Mouse (Mus musculus): ENCODE measurements around the gene Ptbp1. TPM values are rescaled to one million over a fixed set of nuclear protein-coding genes. Genes with fewer than 3 reads are reported as not detected.

Ptbp1 gene
- polyA plus RNA-seq, 1 experiment from 2014 or later, result 438 TPM

DNA sequence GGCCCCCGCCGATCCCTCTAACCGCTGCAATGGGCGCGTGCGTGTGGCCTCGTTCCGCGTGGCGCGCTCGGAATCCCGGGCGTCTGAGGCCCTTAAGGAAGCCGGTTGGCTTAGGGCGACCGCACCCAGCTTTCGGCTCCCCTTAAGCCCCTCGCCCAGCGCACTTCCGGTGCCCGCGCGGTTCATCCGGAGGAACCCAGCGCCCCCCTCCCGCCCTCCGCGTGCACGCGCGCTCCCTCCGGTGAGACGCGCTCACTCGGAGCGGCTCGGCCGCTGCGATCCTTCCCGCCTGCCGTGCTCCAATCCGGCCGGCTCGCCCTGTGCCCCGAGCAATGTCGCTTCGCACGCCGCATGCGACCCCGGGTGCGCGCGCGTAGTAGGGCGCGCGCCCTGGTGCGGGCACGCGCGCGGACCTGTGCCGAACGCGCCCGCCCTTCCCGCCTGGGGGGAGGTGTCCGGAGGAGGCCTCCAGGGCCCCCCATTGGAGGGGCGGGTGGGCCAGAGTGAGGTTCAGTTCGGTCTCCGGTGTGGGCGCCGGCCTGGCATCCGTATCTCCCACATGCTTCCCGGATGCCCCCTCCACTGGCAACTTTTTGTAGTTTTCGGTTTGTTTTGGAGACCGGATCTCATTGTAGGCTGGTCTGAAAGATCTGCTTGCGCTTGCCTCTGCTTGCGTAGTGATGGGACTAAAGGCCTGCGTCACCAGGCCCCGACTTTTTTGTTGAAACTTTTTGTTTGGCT lies 744 bp downstream of the Ptbp1 start:
- H3K9me3 ChIP-seq (replicated peaks), result no peaks in the 10 kb centered on the region
- peak; percentile 33 for ATAC-seq (replicated peaks; ENCODE audit: low FRiP score)
- peaks cover 39% of the 10 kb centered on the region for H3K36me3 ChIP-seq
- peak overlapping the region; percentile 99 for H3K9ac ChIP-seq
- no peaks in the 10 kb centered on the region for H3K27me3 ChIP-seq
- H3K4me1 ChIP-seq, result peaks cover 74% of the 10 kb centered on the region
- H3K27ac ChIP-seq, result peak overlapping the region; percentile 100
- peak overlapping the region; percentile 96 for H3K4me3 ChIP-seq (replicated peaks)
- WGBS, result under 1% methylated on average over 82 of the region's 83 CpGs
- H3K4me2 ChIP-seq, result peak overlapping the region; percentile 95

DNA sequence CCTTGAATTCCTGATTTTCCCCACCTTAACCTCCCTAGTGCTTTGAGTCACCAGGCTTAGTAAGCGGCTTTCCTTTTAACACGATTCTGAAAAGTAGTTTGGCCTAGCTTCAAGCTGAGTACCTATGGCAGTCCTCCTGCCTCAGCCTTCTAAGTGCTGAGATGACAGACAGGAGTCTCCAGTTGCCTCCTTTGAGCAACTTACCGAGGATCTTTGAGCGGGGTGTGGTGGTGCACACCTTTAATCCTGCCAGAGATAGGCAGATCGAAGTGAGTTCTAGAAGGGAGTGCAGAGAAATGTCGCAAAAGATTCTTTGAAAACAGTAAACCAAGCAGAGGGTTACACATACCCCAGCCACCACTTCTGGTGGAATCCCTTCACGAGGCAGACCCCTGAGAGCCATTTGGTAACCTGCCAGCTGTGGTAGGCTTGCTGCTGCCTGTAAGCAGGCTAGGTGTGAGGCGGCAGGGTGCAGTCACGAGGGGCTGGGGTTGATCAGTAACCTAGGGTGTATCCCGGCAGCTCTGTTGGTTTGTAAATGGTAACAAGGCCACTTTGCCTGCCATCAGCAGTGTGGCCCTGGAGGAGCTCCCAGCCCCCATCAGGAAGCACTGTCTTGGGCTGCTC lies 1.4 kb downstream of the Ptbp1 start:
- no peak for ATAC-seq (replicated peaks; ENCODE audit: low FRiP score)
- H3K4me1 ChIP-seq, result peaks cover 76% of the 10 kb centered on the region
- 2% methylated on average over 10 of the region's 10 CpGs for WGBS
- H3K9ac ChIP-seq, result peak overlapping the region; percentile 99
- no peaks in the 10 kb centered on the region for H3K27me3 ChIP-seq
- H3K4me3 ChIP-seq (replicated peaks), result peak overlapping the region; percentile 96
- peak overlapping the region; percentile 95 for H3K4me2 ChIP-seq
- no peaks in the 10 kb centered on the region for H3K9me3 ChIP-seq (replicated peaks)
- peaks cover 46% of the 10 kb centered on the region for H3K36me3 ChIP-seq
- H3K27ac ChIP-seq, result peak overlapping the region; percentile 100

DNA sequence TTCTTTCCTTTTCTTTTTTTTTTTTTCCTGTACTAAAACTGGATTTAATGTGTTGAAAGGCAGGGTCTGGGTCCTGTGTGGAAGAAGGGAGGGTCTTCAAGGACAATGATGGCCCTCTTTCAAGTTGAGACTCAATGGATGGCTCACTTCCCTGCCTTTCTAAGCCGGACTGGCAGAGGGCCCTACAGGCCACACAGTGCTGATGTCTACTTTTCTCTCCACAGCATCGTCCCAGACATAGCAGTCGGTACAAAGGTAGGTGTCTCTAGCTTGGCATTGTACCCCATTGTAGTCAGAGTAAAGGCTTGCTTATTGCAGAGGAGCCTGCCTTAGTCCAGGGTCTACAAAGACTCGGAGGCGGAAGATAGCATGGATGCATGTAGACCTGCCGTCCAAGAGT lies 2.1 kb downstream of the Ptbp1 start:
- Histone ChIP-seq H3K4me3 (replicated peaks) (peak overlapping the region; percentile 96), H3K4me1 (peaks cover 78% of the 10 kb centered on the region), H3K27me3 (no peaks in the 10 kb centered on the region), H3K9ac (peak overlapping the region; percentile 99), H3K4me2 (peak overlapping the region; percentile 95), H3K9me3 (replicated peaks) (no peaks in the 10 kb centered on the region), H3K27ac (peak overlapping the region; percentile 100), H3K36me3 (peaks cover 52% of the 10 kb centered on the region)
- 18% methylated on average over 6 of the region's 6 CpGs for WGBS
- ATAC-seq (replicated peaks; ENCODE audit: low FRiP score), result no peak

GRCm38 (mm10) chr10:79856704-79857451 lies 2.7 kb downstream of the Ptbp1 start:
- 23% methylated on average over 7 of the region's 7 CpGs for WGBS
- Histone ChIP-seq H3K4me1 (peaks cover 76% of the 10 kb centered on the region), H3K9ac (peak overlapping the region; percentile 99)

GRCm38 (mm10) chr10:79857452-79857811 lies 3.2 kb downstream of the Ptbp1 start:
- Histone ChIP-seq H3K4me1 (peaks cover 75% of the 10 kb centered on the region), H3K4me2 (peak overlapping the region; percentile 95), H3K27ac (peak overlapping the region; percentile 100), H3K4me3 (replicated peaks) (peak overlapping the region; percentile 96), H3K27me3 (no peaks in the 10 kb centered on the region), H3K36me3 (peaks cover 63% of the 10 kb centered on the region), H3K9me3 (replicated peaks) (no peaks in the 10 kb centered on the region), H3K9ac (peak overlapping the region; percentile 99)
- no peak for ATAC-seq (replicated peaks; ENCODE audit: low FRiP score)
- WGBS, result 13% methylated on average over 4 of the region's 4 CpGs

More at GRCm38 (mm10) chr10:79856704-79857451, 2.7 kb downstream of the Ptbp1 start:
- peak overlapping the region; percentile 95 for H3K4me2 ChIP-seq
- no peaks in the 10 kb centered on the region for H3K9me3 ChIP-seq (replicated peaks)
- H3K27me3 ChIP-seq, result no peaks in the 10 kb centered on the region
- ATAC-seq (replicated peaks; ENCODE audit: low FRiP score), result no peak
- H3K4me3 ChIP-seq (replicated peaks), result peak overlapping the region; percentile 96
- peak overlapping the region; percentile 100 for H3K27ac ChIP-seq
- H3K36me3 ChIP-seq, result peaks cover 58% of the 10 kb centered on the region

DNA sequence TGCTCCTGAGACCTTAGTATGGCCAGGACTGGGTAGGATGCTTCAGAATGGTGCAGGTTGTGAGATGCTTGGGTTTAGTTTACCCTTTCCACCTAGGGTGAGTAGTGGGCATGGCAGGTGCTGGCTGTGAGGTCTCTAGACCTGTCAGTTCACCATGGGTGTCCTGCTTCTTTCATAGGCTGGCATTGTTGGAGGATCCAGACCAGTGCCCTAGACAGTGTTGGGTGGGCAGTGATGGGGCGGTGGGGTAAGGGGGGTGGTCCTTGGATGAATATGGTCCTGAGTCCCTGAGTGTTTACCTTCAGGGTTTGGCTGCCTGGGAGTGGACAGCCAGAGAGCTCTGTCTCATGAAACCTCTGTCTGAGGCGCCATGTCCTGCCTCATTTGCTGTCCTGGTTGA lies 3.7 kb downstream of the Ptbp1 start:
- WGBS, result 57% methylated on average over 2 of the region's 2 CpGs
- Histone ChIP-seq H3K9ac (peak overlapping the region; percentile 99), H3K27ac (peak overlapping the region; percentile 100), H3K27me3 (no peaks in the 10 kb centered on the region), H3K4me3 (replicated peaks) (peak overlapping the region; percentile 96), H3K4me2 (peak overlapping the region; percentile 95), H3K4me1 (peaks cover 75% of the 10 kb centered on the region), H3K36me3 (peaks cover 68% of the 10 kb centered on the region), H3K9me3 (replicated peaks) (no peaks in the 10 kb centered on the region)
- ATAC-seq (replicated peaks; ENCODE audit: low FRiP score), result no peak

DNA sequence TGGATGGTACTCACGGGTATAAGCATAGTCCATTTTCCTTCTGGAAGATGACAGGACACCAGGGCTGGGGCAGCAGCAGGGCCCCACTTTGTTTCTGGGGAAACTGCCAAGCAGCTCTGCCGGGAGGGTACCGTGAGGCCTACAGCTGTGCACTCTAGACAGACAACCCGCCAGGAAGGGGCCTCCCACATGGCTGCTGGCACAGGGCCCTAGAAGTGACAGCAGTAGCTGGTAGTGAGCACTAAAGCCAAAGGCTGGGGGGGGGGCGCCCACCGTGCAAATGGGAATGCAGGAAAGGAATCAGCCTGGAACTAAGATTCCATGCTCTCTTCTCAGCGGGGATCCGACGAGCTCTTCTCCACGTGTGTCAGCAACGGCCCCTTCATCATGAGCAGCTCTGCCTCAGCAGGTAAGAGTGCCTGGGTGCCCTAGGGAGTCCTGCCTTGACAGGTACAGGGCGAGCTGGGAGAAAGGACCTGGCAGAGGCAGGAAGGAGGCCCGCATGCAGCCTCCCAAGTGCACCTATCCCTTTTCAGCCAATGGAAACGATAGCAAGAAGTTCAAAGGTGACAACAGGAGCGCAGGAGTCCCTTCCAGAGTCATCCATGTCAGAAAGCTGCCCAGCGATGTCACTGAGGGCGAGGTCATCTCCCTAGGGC lies 4.3 kb downstream of the Ptbp1 start:
- H3K27ac ChIP-seq, result peak overlapping the region; percentile 100; the same call in 1 of the 2 replicates
- H3K9ac ChIP-seq, result 0 out of 2 replicates have a peak overlapping the region, but pooled peaks have one; percentile 99
- H3K4me3 ChIP-seq (replicated peaks), result peak overlapping the region; percentile 96
- peak overlapping the region; percentile 95 for H3K4me2 ChIP-seq
- peaks cover 71% of the 10 kb centered on the region for H3K4me1 ChIP-seq
- H3K36me3 ChIP-seq, result peaks cover 74% of the 10 kb centered on the region
- no peaks in the 10 kb centered on the region for H3K9me3 ChIP-seq (replicated peaks)
- WGBS, result 43% methylated on average over 17 of the region's 17 CpGs
- no peaks in the 10 kb centered on the region for H3K27me3 ChIP-seq
- no peak for ATAC-seq (replicated peaks; ENCODE audit: low FRiP score)

- H3K4me2 ChIP-seq, result no peak overlapping the region
- 73% methylated on average over 11 of the region's 11 CpGs for WGBS
- H3K27ac ChIP-seq, result peak overlapping the region; percentile 100; the same call in 1 of the 2 replicates
Observed at GRCm38 (mm10) chr10:79859116-79859515, 4.9 kb downstream of the Ptbp1 start.

GRCm38 (mm10) chr10:79860079-79860911 lies 6.1 kb downstream of the Ptbp1 start:
- 87% methylated on average over 26 of the region's 26 CpGs for WGBS
- peaks cover 92% of the 10 kb centered on the region for H3K36me3 ChIP-seq
- 0 out of 2 replicates have a peak overlapping the region, but pooled peaks have one; percentile 0 for H3K4me2 ChIP-seq
- no peaks in the 10 kb centered on the region for H3K27me3 ChIP-seq
- H3K4me1 ChIP-seq, result peaks cover 75% of the 10 kb centered on the region
- H3K27ac ChIP-seq, result peak overlapping the region; percentile 100
- no peak for ATAC-seq (replicated peaks; ENCODE audit: low FRiP score)
- no peak overlapping the region for H3K4me3 ChIP-seq (replicated peaks)
- H3K9me3 ChIP-seq (replicated peaks), result no peaks in the 10 kb centered on the region
- no peak overlapping the region for H3K9ac ChIP-seq

More at GRCm38 (mm10) chr10:79859116-79859515, 4.9 kb downstream of the Ptbp1 start:
- Histone ChIP-seq H3K9me3 (replicated peaks) (no peaks in the 10 kb centered on the region), H3K4me1 (peaks cover 68% of the 10 kb centered on the region), H3K36me3 (peaks cover 80% of the 10 kb centered on the region), H3K27me3 (no peaks in the 10 kb centered on the region), H3K4me3 (replicated peaks) (no peak overlapping the region), H3K9ac (no peak overlapping the region)
- ATAC-seq (replicated peaks; ENCODE audit: low FRiP score), result no peak

DNA sequence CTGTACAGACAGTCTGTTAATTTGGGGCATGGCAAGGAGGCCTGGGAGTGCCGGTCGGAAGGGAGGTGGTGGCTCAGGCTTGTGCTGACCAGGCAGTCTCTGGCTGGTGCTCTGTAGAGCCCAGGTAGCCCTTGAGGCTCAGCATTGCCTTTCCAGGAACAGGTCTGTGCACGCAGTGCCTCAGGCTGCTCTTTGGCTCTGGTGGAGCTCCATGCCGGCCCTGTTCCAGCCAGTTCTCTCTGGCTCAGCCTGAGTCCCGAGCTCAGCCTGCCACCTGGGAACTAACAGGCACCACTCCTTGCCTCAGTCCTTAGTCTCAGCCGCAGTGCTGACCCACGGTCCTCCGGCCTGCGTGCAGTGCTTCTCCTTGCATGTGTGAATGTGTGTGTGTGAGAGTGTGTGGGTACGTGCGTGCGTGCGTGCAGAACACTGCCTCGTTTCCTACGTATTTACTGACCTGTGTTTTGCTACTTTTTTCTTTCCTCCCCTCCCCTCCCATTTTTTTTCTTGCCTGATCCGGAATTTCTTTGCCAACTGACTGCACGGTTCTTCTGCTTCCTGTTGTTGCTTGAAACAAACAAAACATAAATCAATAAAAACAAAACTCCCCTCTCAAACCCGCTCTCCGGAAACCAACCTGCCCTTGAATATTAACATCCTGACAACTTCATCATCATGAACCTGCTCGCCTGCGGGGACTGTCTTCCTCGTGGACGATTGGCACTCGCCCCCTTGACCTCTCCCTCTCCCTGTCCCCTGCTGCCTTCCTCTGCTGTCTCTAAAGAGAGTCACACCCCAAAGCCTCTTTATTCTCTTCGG lies 7.2 kb downstream of the Ptbp1 start:
- Histone ChIP-seq H3K4me1 (peaks cover 72% of the 10 kb centered on the region), H3K4me3 (replicated peaks) (no peak overlapping the region), H3K36me3 (peaks cover 99% of the 10 kb centered on the region), H3K27ac (peak overlapping the region; percentile 74), H3K4me2 (no peak overlapping the region), H3K9me3 (replicated peaks) (no peaks in the 10 kb centered on the region), H3K27me3 (no peaks in the 10 kb centered on the region), H3K9ac (no peak overlapping the region)
- ATAC-seq (replicated peaks; ENCODE audit: low FRiP score), result no peak
- 62% methylated on average over 25 of the region's 25 CpGs for WGBS
